Mouse (Mus musculus) stomach, postnatal 0 days (tissue): Measurements from ENCODE around the gene Xpnpep2.

Experiments used
- CTCF ChIP-seq: IDR thresholded peaks from 2 replicates; pipeline ENCODE4 v1.5.1; 2016; ENCODE audit warnings: antibody characterized with exemption, low read depth, mild to moderate bottlenecking, moderate library complexity
- EP300 ChIP-seq: optimal IDR thresholded peaks from 2 replicates; pipeline ENCODE3; 2016; ENCODE audit warnings: antibody characterized with exemption

GRCm38 (mm10) chrX:48158229-48158919, 49.8 kb downstream of the Xpnpep2 start:
- no peak for TF ChIP-seq CTCF
- TF ChIP-seq EP300 = no peak
